Mouse (Mus musculus): ENCODE measurements around the gene Gpatch1. TPM values are rescaled to one million over a fixed set of nuclear protein-coding genes. Genes with fewer than 3 reads are reported as not detected.
"Not testable (repeated sequence)": the region's sequence is repeated elsewhere in the genome, so short reads cannot be mapped to it uniquely, and the experiment has no call there.

Gpatch1 gene
- total RNA-seq, 2 experiments from 2014 or later: 23.3 to 26.4 TPM

GRCm38 (mm10) chr7:35333231-35333651 is 15.0 kb upstream of the Gpatch1 start:
- intact Hi-C loops (cut with DNase I): loop anchor here (1.0 to 2.0 kb wide), 2 partner anchors 15 to 64 kb away; partner anchors contain the start of genes Cep89, Faap24 and Gpatch1
- peak; percentile 62 to 68 for DNase-seq (ENCODE audit: low spot score in 2 of 2)

- intact Hi-C loops (cut with DNase I): no loop called here
- no peak for DNase-seq (ENCODE audit: low spot score in 2 of 2)
Measured at GRCm38 (mm10) chr7:35331590-35331989, 13.3 kb upstream of the Gpatch1 start.

GRCm38 (mm10) chr7:35322732-35323420 is 4.6 kb upstream of the Gpatch1 start:
- intact Hi-C loops (cut with DNase I): no loop called here

GRCm38 (mm10) chr7:35322161-35322560 is 3.9 kb upstream of the Gpatch1 start:
- intact Hi-C loops (cut with DNase I): no loop called here
- DNase-seq (ENCODE audit: low spot score in 2 of 2): no peak

More at GRCm38 (mm10) chr7:35322732-35323420, 4.6 kb upstream of the Gpatch1 start:
- no peak for DNase-seq (ENCODE audit: low spot score in 2 of 2)

GRCm38 (mm10) chr7:35319755-35320154 is 1.5 kb upstream of the Gpatch1 start:
- DNase-seq (ENCODE audit: low spot score in 2 of 2): no peak
- intact Hi-C loops (cut with DNase I): loop anchor here (5.0 kb wide), 1 partner anchor 78 kb away; the partner anchor contains the start of genes Cep89 and Faap24

- DNase-seq (ENCODE audit: low spot score in 2 of 2): not testable (repeated sequence)
- intact Hi-C loops (cut with DNase I): loop anchor here (5.0 kb wide), 1 partner anchor 78 kb away; the partner anchor contains the start of genes Cep89 and Faap24
Measured at GRCm38 (mm10) chr7:35319221-35319620, 981 bp upstream of the Gpatch1 start.

- DNase-seq (ENCODE audit: low spot score in 2 of 2): no peak
- intact Hi-C loops (cut with DNase I): no loop called here
Measured at GRCm38 (mm10) chr7:35314156-35314555, 4.1 kb downstream of the Gpatch1 start.

GRCm38 (mm10) chr7:35311214-35311613 is 7.0 kb downstream of the Gpatch1 start:
- intact Hi-C loops (cut with DNase I): no loop called here
- no peak for DNase-seq (ENCODE audit: low spot score in 2 of 2)

GRCm38 (mm10) chr7:35300792-35301191 is 17.4 kb downstream of the Gpatch1 start:
- DNase-seq (ENCODE audit: low spot score in 2 of 2): no peak
- intact Hi-C loops (cut with DNase I): no loop called here

GRCm38 (mm10) chr7:35299656-35300055 is 18.6 kb downstream of the Gpatch1 start:
- DNase-seq (ENCODE audit: low spot score in 2 of 2): peak in 1 of 2 experiments; percentile 35
- intact Hi-C loops (cut with DNase I): no loop called here

GRCm38 (mm10) chr7:35297886-35298285 is 20.4 kb downstream of the Gpatch1 start:
- intact Hi-C loops (cut with DNase I): no loop called here
- DNase-seq (ENCODE audit: low spot score in 2 of 2): no peak

- intact Hi-C loops (cut with DNase I): no loop called here
- DNase-seq (ENCODE audit: low spot score in 2 of 2): no peak
Measured at GRCm38 (mm10) chr7:35295631-35296030, 22.6 kb downstream of the Gpatch1 start.

GRCm38 (mm10) chr7:35293464-35293863 is 24.8 kb downstream of the Gpatch1 start:
- intact Hi-C loops (cut with DNase I): no loop called here
- DNase-seq (ENCODE audit: low spot score in 2 of 2): no peak

GRCm38 (mm10) chr7:35278933-35279332 is 39.3 kb downstream of the Gpatch1 start:
- no peak for DNase-seq (ENCODE audit: low spot score in 2 of 2)
- intact Hi-C loops (cut with DNase I): no loop called here

- intact Hi-C loops (cut with DNase I): no loop called here
- no peak for DNase-seq (ENCODE audit: low spot score in 2 of 2)
Measured at GRCm38 (mm10) chr7:35277433-35277832, 40.8 kb downstream of the Gpatch1 start.

- DNase-seq (ENCODE audit: low spot score in 2 of 2): no peak
- intact Hi-C loops (cut with DNase I): loop anchor here (5.0 to 10.0 kb wide), 3 partner anchors 242 to 865 kb away; no protein-coding TSS in a partner anchor
Measured at GRCm38 (mm10) chr7:35269443-35270024, 48.7 kb downstream of the Gpatch1 start.

GRCm38 (mm10) chr7:35267841-35268240 is 50.4 kb downstream of the Gpatch1 start:
- intact Hi-C loops (cut with DNase I): loop anchor here (5.0 to 10.0 kb wide), 3 partner anchors 241 to 863 kb away; no protein-coding TSS in a partner anchor
- DNase-seq (ENCODE audit: low spot score in 2 of 2): no peak

- no peak for DNase-seq (ENCODE audit: low spot score in 2 of 2)
- intact Hi-C loops (cut with DNase I): loop anchor here (5.0 to 10.0 kb wide), 3 partner anchors 239 to 862 kb away; no protein-coding TSS in a partner anchor
Measured at GRCm38 (mm10) chr7:35266666-35267065, 51.6 kb downstream of the Gpatch1 start.

GRCm38 (mm10) chr7:35264746-35265145 is 53.5 kb downstream of the Gpatch1 start:
- intact Hi-C loops (cut with DNase I): loop anchor here (5.0 to 10.0 kb wide), 3 partner anchors 237 to 860 kb away; no protein-coding TSS in a partner anchor
- DNase-seq (ENCODE audit: low spot score in 2 of 2): peak; percentile 43 to 58

All from left cerebral cortex, postnatal 25 days (tissue).